Mouse (Mus musculus) heart, embryonic 15.5 days (tissue): ENCODE data around the gene Shf. TPM values are rescaled to one million over a fixed set of nuclear protein-coding genes. Genes with fewer than 3 reads are reported as not detected.
"Not testable (repeated sequence)": the region's sequence is repeated elsewhere in the genome, so short reads cannot be mapped to it uniquely, and the experiment has no call there.

Source experiments
- ATAC-seq: fragments of 200-750 bp; cut with Nextera tagmentation; replicated peaks from 2 replicates; pipeline ENCODE4 v1.8.0; 2017; ENCODE audit warnings: low read depth, moderate TSS enrichment; ENCODE audit not compliant: insufficient number of reproducible peaks, insufficient read depth, low FRiP score
- H3K27ac ChIP-seq: fragments of 300-500 bp; sonication (generic); 2 replicates; pipeline ENCODE4 v1.5.1; 2015; ENCODE audit warnings: mild to moderate bottlenecking, inconsistent platforms
- H3K27me3 ChIP-seq: fragments of 300-500 bp; sonication (generic); 2 replicates; pipeline ENCODE4 v1.6.1; 2015; ENCODE audit warnings: inconsistent platforms
- H3K36me3 ChIP-seq: fragments of 300-500 bp; sonication (generic); 2 replicates; pipeline ENCODE4 v1.6.1; 2015; ENCODE audit warnings: mild to moderate bottlenecking, inconsistent platforms
- H3K4me1 ChIP-seq: fragments of 300-500 bp; sonication (generic); replicated peaks from 2 replicates; pipeline ENCODE4 v1.6.1; 2015; ENCODE audit warnings: inconsistent platforms
- H3K4me2 ChIP-seq: fragments of 300-500 bp; sonication (generic); 2 replicates; pipeline ENCODE4 v1.6.1; 2015; ENCODE audit warnings: inconsistent platforms, mild to moderate bottlenecking, moderate library complexity
- H3K4me3 ChIP-seq: fragments of 300-500 bp; sonication (generic); 2 replicates; pipeline ENCODE4 v1.5.1; 2015; ENCODE audit warnings: mild to moderate bottlenecking, inconsistent platforms
- H3K9ac ChIP-seq: fragments of 300-500 bp; sonication (generic); 2 replicates; pipeline ENCODE4 v1.6.1; 2015; ENCODE audit warnings: mild to moderate bottlenecking, inconsistent platforms
- H3K9me3 ChIP-seq: fragments of 300-500 bp; sonication (generic); replicated peaks from 2 replicates; pipeline ENCODE4 v1.6.1; 2016; ENCODE audit warnings: inconsistent platforms
- WGBS: fragments of 180-500 bp; shearing (Covaris S2); methylation state at CpG from one replicate; pipeline ENCODE4 v1.1.7; 2015; ENCODE audit warnings: mixed read lengths; 5-methylcytosine and 5-hydroxymethylcytosine counted together
- polyA plus RNA-seq: library from polyadenylated mRNA; unstranded; fragments of >200 nt; fragmentation: Nextera tagmentation; extraction: Ambion mirVana; gene quantifications from 2 replicates; pipeline ENCODE4 v1.2.1, GENCODE M21; 2015

The Shf gene
- polyA plus RNA-seq, 1 experiment from 2014 or later = 2.0 TPM

DNA sequence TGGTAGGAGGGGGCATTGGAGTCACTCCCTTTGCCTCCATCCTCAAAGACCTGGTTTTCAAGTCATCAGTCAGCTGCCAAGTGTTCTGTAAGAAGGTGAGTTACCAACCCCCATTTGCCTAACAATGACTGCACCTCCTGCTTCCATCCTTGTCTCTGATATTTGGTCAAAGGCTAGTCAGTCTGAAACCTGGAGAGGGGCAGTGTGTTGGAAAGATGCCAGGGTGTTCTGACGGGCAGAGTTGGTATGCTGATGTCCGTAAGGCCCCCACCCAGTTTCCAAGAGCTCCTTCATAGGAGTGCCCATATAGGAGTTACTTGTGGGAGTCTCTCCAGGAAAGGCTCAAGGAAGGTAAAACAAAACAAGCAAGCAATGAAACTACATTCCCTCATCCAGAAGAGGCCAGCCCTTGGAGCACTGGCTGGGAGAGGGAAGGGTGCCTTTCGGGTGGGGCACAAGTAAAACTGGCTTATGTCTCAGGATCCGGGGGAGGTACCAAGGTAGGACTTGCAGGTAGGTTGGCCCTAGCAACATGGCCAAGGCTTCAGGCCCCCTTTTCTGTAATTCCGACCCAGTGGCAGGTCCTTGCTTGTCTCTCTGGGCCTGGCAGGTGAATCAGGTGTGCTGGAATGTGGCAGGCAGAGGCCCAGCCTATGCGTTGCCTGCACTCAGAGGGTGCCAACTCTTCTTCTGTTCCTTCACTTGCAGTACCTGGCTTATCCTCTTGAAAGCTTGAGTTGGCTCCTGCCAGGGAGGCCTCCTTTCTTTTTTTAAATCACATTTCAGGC lies 23.7 kb downstream of the Shf start:
- no peak overlapping the region for H3K4me2 ChIP-seq
- no peaks in the 10 kb centered on the region for H3K36me3 ChIP-seq
- H3K27me3 ChIP-seq = 0 out of 2 replicates have a peak, but pooled peaks cover 3% of the 10 kb centered on the region
- no peak overlapping the region for H3K27ac ChIP-seq
- H3K9me3 ChIP-seq = no peaks in the 10 kb centered on the region
- ATAC-seq = no peak
- H3K9ac ChIP-seq = no peak overlapping the region
- H3K4me3 ChIP-seq = no peak overlapping the region
- 76% methylated on average over 6 of the region's 6 CpGs for WGBS
- peaks cover 15% of the 10 kb centered on the region for H3K4me1 ChIP-seq

DNA sequence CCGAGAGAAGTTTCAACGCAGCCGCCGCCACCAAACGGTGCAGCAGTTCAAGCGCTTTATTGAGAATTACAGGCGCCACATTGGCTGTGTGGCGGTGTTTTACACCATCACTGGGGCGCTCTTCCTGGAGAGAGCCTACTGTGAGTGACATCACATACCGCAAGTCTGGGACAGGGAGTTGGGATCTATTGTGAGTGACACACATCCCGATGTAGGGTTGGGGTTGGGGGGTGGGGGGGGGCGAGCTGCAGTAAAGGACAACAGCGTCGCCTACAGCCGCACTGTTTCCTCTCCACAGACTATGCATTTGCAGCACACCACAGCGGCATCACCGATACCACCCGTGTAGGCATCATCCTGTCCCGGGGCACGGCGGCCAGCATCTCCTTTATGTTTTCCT lies 31.7 kb downstream of the Shf start:
- peak overlapping the region; percentile 11; the same call in 1 of the 2 replicates for H3K4me2 ChIP-seq

DNA sequence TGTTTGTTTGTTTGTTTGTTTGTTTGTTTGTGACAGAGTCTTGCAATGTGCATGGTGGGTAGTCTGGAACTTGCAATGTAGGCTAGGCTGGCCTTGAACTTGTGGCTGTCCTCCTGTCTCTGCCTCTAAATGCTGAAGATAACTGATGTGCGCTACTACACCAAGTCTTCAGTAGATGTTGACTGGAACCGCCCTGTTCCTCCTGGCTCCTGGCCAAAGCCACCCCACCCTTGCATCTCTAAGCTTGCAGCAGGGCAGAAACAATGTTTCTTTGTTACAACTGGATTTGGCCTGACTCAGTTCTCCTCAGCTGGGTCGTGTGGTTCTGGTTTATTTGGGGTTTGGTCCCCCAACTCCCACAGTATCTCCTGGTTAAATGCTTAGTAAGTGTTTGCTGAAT lies 34.8 kb downstream of the Shf start:
- Histone ChIP-seq H3K9me3 (no peaks in the 10 kb centered on the region), H3K36me3 (no peaks in the 10 kb centered on the region), H3K27ac (no peak overlapping the region), H3K4me3 (no peak overlapping the region), H3K4me1 (peaks cover 8% of the 10 kb centered on the region), H3K9ac (no peak overlapping the region), H3K27me3 (peaks cover 4% of the 10 kb centered on the region; the same call in 1 of the 2 replicates), H3K4me2 (no peak overlapping the region)
- WGBS = 52% methylated on average over 3 of the region's 3 CpGs
- ATAC-seq = no peak

More for the DNA sequence above, 31.7 kb downstream of the Shf start:
- no peaks in the 10 kb centered on the region for H3K36me3 ChIP-seq
- ATAC-seq = no peak
- H3K9ac ChIP-seq = no peak overlapping the region
- no peak overlapping the region for H3K27ac ChIP-seq
- no peaks in the 10 kb centered on the region for H3K9me3 ChIP-seq
- peaks cover 8% of the 10 kb centered on the region for H3K4me1 ChIP-seq
- no peak overlapping the region for H3K4me3 ChIP-seq
- 61% methylated on average over 21 of the region's 21 CpGs for WGBS
- peaks cover 4% of the 10 kb centered on the region; the same call in 1 of the 2 replicates for H3K27me3 ChIP-seq

DNA sequence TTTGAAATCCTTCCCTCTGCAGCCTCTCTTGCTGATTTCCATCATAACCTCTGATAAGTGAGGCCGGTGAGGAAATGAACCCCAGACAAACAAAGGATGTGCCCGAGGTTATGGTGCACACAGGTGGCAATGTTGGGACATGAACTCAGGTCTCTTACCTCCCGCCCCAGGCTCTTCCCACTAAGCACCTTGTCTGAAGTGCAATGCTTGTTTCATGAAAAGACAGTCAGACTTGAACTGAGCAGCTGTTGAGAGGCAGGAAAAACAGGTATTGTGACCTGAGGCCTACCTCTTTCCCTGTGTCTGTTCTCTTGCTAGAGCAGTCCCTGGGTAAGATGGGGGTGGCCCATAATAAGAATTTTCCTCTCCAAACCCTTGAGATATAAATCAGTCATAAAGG lies 36.7 kb downstream of the Shf start:
- Histone ChIP-seq H3K4me2 (no peak overlapping the region), H3K4me1 (peaks cover 10% of the 10 kb centered on the region), H3K9me3 (no peaks in the 10 kb centered on the region), H3K27me3 (no peaks in the 10 kb centered on the region), H3K9ac (no peak overlapping the region), H3K4me3 (no peak overlapping the region), H3K27ac (no peak overlapping the region), H3K36me3 (no peaks in the 10 kb centered on the region)
- no peak for ATAC-seq
- WGBS = 83% methylated on average over 3 of the region's 3 CpGs

DNA sequence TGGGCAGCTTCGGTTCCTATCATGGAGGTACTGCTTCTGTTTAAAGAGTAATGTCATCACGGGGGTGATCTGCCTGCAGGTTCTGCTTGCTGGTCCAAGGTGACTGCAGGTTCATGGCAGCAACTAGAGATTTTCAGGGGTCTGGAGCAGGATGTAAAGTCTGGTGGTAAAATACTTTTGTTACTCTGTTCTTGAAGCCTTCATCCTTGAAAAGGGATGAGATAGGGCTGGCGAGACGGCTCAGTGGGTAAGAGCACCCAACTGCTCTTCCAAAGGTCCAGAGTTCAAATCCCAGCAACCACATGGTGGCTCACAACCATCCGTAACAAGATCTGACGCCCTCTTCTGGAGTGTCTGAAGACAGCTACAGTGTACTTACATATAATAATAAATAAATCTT lies 38.6 kb downstream of the Shf start:
- not testable (repeated sequence) for H3K9ac ChIP-seq, H3K27ac ChIP-seq, H3K9me3 ChIP-seq, H3K27me3 ChIP-seq, H3K36me3 ChIP-seq, H3K4me2 ChIP-seq, H3K4me3 ChIP-seq, H3K4me1 ChIP-seq, ATAC-seq
- WGBS = 85% methylated on average over 6 of the region's 6 CpGs

DNA sequence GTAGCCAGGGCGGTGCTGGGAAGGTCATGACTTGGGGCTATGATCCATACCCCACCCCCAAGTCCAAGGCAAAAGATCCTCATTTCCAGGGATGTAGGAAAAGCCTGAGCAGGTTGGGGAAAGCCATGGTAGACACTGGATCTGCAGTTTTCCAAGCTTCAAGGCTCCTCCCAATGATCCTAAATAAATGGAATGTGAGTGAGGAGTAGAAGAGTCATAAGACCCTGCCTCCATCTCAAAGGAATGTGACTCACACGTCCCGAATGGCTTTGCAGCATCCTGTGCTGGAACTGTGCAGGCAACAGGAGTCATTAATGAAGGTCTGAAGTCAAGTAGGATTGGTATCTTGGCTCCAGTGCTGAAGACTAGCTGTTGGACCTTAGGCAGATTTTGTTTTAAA lies 41.0 kb downstream of the Shf start:
- Histone ChIP-seq H3K27ac (no peak overlapping the region), H3K36me3 (no peaks in the 10 kb centered on the region), H3K9me3 (no peaks in the 10 kb centered on the region), H3K4me2 (no peak overlapping the region), H3K9ac (no peak overlapping the region), H3K4me3 (no peak overlapping the region), H3K27me3 (no peaks in the 10 kb centered on the region), H3K4me1 (0 out of 2 replicates have a peak, but pooled peaks cover 2% of the 10 kb centered on the region)
- 37% methylated on average over 3 of the region's 3 CpGs for WGBS
- no peak for ATAC-seq

DNA sequence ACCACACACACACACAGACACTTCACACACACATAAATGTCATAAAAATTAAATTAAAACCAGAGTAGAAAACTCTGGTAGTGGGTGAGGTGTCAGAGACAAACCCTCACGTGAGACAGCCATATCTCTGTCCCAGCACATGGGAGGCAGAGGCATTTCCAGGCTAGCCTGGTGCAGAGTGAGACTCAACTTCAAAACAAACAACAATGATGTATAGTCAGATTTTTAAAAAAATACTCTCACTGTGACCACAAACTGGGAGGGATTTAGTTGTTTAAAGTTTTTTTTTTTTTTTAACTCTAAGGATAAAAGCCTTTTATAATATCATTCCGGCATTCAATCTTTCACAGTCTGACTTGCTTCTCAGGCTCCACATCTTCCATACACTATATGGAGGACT lies 43.6 kb downstream of the Shf start:
- H3K4me3 ChIP-seq = no peak overlapping the region
- no peak overlapping the region for H3K9ac ChIP-seq
- no peak for ATAC-seq
- 59% methylated on average over 2 of the region's 2 CpGs for WGBS
- H3K27me3 ChIP-seq = no peaks in the 10 kb centered on the region
- H3K36me3 ChIP-seq = no peaks in the 10 kb centered on the region
- no peaks in the 10 kb centered on the region for H3K9me3 ChIP-seq
- no peak overlapping the region for H3K27ac ChIP-seq
- H3K4me1 ChIP-seq = 0 out of 2 replicates have a peak, but pooled peaks cover 2% of the 10 kb centered on the region
- H3K4me2 ChIP-seq = no peak overlapping the region

DNA sequence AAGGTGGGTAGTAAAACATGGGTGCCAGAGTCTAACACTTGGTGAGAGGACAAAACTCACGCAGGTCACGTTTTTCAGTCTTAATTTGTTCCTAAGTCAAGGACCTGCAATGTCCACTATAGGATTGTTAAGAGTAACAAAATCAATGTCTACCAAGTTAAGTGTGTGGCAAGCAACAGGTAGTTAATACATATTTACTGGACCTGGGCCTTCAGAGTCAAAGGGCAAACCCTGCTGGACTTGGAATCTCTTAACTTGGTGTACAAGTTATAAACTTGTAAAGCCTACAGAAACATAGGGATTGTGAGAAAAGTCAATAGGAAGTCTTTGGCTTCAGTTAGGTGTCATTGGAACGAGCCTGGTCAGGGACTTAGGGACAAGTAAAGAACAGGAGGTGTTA lies 44.4 kb downstream of the Shf start:
- Histone ChIP-seq H3K4me2 (no peak overlapping the region), H3K9me3 (no peaks in the 10 kb centered on the region)
- WGBS = 66% methylated on average over 3 of the region's 3 CpGs

DNA sequence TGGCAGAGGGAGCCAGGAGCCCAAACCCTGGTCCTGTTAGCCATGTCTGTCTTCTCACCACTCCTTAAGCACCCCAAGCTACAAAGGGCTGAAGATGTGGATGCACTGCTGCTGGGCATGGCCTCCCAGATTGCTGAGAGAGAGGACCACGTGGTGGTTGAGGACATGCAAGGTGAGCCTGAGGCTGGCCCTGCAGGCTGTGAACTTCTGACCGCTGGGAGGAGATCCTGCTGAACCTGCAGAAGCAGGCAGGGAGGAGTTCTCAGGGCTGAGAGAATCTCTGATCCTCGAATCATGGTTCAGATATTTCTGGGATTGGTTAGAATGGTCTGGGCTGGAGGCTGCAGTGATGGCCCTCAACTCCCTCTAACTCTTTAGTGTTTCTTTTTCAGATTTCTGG lies 45.0 kb downstream of the Shf start:
- H3K4me3 ChIP-seq = no peak overlapping the region
- ATAC-seq = no peak
- H3K9ac ChIP-seq = no peak overlapping the region
- no peaks in the 10 kb centered on the region for H3K9me3 ChIP-seq
- no peaks in the 10 kb centered on the region for H3K36me3 ChIP-seq
- 51% methylated on average over 3 of the region's 3 CpGs for WGBS
- no peak overlapping the region for H3K27ac ChIP-seq
- no peak overlapping the region for H3K4me2 ChIP-seq
- H3K4me1 ChIP-seq = 0 out of 2 replicates have a peak, but pooled peaks cover 2% of the 10 kb centered on the region
- 0 out of 2 replicates have a peak, but pooled peaks cover 2% of the 10 kb centered on the region for H3K27me3 ChIP-seq

More for the DNA sequence above, 44.4 kb downstream of the Shf start:
- H3K4me3 ChIP-seq = no peak overlapping the region
- no peaks in the 10 kb centered on the region for H3K27me3 ChIP-seq
- 0 out of 2 replicates have a peak, but pooled peaks cover 2% of the 10 kb centered on the region for H3K4me1 ChIP-seq
- no peaks in the 10 kb centered on the region for H3K36me3 ChIP-seq
- H3K9ac ChIP-seq = no peak overlapping the region
- no peak overlapping the region for H3K27ac ChIP-seq
- no peak for ATAC-seq

DNA sequence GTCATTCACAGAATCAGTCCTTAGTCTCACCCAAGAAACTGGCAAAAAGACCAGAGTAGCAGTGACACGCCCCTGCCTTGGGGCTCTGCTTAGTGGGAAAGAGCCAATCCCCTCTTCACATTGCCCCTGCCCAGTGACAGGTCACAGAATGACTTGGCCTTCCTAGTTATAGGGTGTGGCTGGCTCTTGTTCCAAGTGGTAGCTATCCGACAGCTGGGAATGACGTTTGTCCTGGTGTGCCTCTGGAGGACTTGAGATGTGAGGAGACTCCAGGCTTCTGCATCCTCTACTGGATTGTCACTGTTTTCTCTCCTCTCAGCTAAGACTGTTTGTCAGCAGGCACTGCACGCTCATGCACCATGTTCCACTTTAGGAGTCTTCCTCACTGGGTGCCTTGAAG lies 51.6 kb downstream of the Shf start:
- H3K4me2 ChIP-seq = no peak overlapping the region
- no peaks in the 10 kb centered on the region for H3K9me3 ChIP-seq
- no peak overlapping the region for H3K27ac ChIP-seq
- H3K27me3 ChIP-seq = peaks cover 64% of the 10 kb centered on the region
- H3K9ac ChIP-seq = no peak overlapping the region
- H3K4me3 ChIP-seq = no peak overlapping the region
- no peaks in the 10 kb centered on the region for H3K36me3 ChIP-seq
- H3K4me1 ChIP-seq = peaks cover 12% of the 10 kb centered on the region
- ATAC-seq = no peak
- WGBS = 50% methylated on average over 4 of the region's 4 CpGs

DNA sequence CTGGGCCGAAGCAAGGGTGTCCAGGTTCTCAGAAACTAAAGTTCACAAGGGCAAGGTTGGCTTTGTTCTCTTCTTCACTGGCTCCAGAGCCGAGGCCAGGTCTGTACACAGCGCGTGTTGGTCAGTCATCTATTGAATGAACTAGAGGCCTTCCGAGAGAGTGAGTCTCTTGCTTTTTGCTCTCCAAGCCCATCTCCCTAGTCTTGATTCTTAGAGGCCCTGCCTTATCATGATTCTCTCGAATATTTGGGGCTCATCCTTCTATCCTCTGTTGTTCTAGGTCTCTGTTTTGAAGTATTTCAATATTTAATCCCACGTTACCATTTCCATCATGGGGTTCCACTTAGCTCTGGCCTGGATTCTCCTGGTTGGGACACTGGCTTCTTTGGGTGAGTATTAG lies 53.6 kb downstream of the Shf start, which contains the start of gene Duox1:
Gene Duox1 (plus strand): TSS at position 301 of the 400 bp plus-strand sequence.
- ATAC-seq = no peak
- H3K27me3 ChIP-seq = peaks cover 83% of the 10 kb centered on the region
- no peak within 1 kb of the TSS for H3K4me2 ChIP-seq
- no peaks in the 10 kb centered on the region for H3K36me3 ChIP-seq
- H3K4me3 ChIP-seq = no peak within 1 kb of the TSS
- H3K27ac ChIP-seq = no peak within 1 kb of the TSS
- H3K9ac ChIP-seq = no peak within 1 kb of the TSS
- WGBS = 83% methylated on average over 7 of the region's 7 CpGs
- H3K4me1 ChIP-seq = peaks cover 12% of the 10 kb centered on the region
- H3K9me3 ChIP-seq = no peaks in the 10 kb centered on the region

DNA sequence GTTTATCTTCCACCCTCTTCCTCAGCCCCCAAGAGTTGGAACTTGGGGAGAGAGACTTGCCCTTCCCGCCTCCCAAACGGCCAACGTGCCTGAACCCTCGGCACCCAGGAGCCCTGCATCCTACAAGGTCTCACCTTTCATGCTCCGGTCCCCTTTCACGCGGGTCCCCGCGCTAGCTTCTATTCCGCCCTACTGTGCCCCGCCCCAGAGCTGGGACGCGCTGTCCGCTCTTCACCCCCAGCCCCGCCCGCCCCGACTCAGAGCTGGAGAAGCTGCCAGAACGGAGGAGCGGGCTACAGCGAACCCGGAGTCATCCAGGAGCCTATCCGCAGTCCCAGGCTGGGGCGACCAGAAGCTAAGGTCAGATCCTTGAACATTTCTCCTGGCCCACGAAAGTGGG lies 55.4 kb downstream of the Shf start, which contains the start of gene Duoxa1:
Gene Duoxa1 (minus strand): TSS at position 195 of the 400 bp plus-strand sequence.
- H3K27me3 ChIP-seq = peaks cover 96% of the 10 kb centered on the region
- peaks cover 12% of the 10 kb centered on the region for H3K4me1 ChIP-seq
- no peak within 1 kb of the TSS for H3K27ac ChIP-seq
- peak within 1 kb of the TSS; percentile 61 for H3K4me2 ChIP-seq
- peak within 1 kb of the TSS; percentile 34 for H3K4me3 ChIP-seq
- ATAC-seq = 0 out of 2 replicates have a peak, but pooled peaks have one; percentile 14
- no peaks in the 10 kb centered on the region for H3K36me3 ChIP-seq
- H3K9me3 ChIP-seq = no peaks in the 10 kb centered on the region
- WGBS = 2% methylated on average over 24 of the region's 24 CpGs
- peak within 1 kb of the TSS; percentile 36; the same call in 1 of the 2 replicates for H3K9ac ChIP-seq
